Mouse (Mus musculus) heart, embryonic 14.5 days (tissue): ENCODE measurements at regions not wholly inside any gene's neighbourhood (a gene's known extent, or its start where the extent isn't known, plus 50 kb on each side); places are given as distances from the start of the nearest gene placed in this dataset.
"Not testable (repeated sequence)": the region's sequence is repeated elsewhere in the genome, so short reads cannot be mapped to it uniquely, and the experiment has no call there.

Source experiments
- ATAC-seq: fragments of 200-750 bp; cut with Nextera tagmentation; 2 replicates; pipeline ENCODE4 v1.8.0; 2017; ENCODE audit warnings: low read depth, moderate TSS enrichment; ENCODE audit not compliant: insufficient number of reproducible peaks, insufficient read depth, low FRiP score
- H3K27ac ChIP-seq, 2 experiments: fragments of 200-500 bp in 1 of 2; fragments of 300-500 bp in 1 of 2; sonication (generic) in 1 of 2; replicated peaks in 1 of 2; 2 replicates each; pipeline ENCODE4 v1.5.1; 2012 to 2014; ENCODE audit warnings: low read depth in 2 of 2, low read length in 2 of 2, control low read depth in 1 of 2, mild to moderate bottlenecking in 1 of 2, mixed read lengths in 1 of 2; ENCODE audit not compliant: control insufficient read depth in 1 of 2, insufficient read depth in 1 of 2
- H3K27me3 ChIP-seq: fragments of 300-500 bp; sonication (generic); 2 replicates; pipeline ENCODE4 v1.6.1; 2014; ENCODE audit warnings: mild to moderate bottlenecking, low read length, control low read depth; ENCODE audit not compliant: control insufficient read depth, insufficient read depth
- H3K36me3 ChIP-seq: fragments of 300-500 bp; sonication (generic); 2 replicates; pipeline ENCODE4 v1.6.1; 2014; ENCODE audit warnings: mild to moderate bottlenecking, control low read depth, low read length, mixed read lengths; ENCODE audit not compliant: control insufficient read depth, insufficient read depth
- H3K4me1 ChIP-seq, 2 experiments: fragments of 200-500 bp in 1 of 2; fragments of 300-500 bp in 1 of 2; sonication (generic) in 1 of 2; 2 replicates each; pipeline ENCODE4 v1.6.1; 2012 to 2014; ENCODE audit warnings: low read length in 2 of 2, control low read depth in 1 of 2, mixed read lengths in 1 of 2; ENCODE audit not compliant: control insufficient read depth in 2 of 2, insufficient read depth in 2 of 2
- H3K4me2 ChIP-seq: fragments of 300-500 bp; sonication (generic); 2 replicates; pipeline ENCODE4 v1.6.1; 2014; ENCODE audit warnings: mild to moderate bottlenecking, low read length
- H3K4me3 ChIP-seq, 2 experiments: fragments of 200-500 bp in 1 of 2; fragments of 300-500 bp in 1 of 2; sonication (generic) in 1 of 2; 2 replicates each; pipeline ENCODE4 v1.5.1; 2012 to 2014; ENCODE audit warnings: low read length in 2 of 2, mild to moderate bottlenecking in 2 of 2, control low read depth in 1 of 2, low read depth in 1 of 2, moderate library complexity in 1 of 2; ENCODE audit not compliant: control insufficient read depth in 1 of 2, insufficient read depth in 1 of 2
- H3K9ac ChIP-seq: fragments of 300-500 bp; sonication (generic); 2 replicates; pipeline ENCODE4 v1.6.1; 2014; ENCODE audit warnings: mild to moderate bottlenecking, low read length
- H3K9me3 ChIP-seq: fragments of 300-500 bp; sonication (generic); 2 replicates; pipeline ENCODE4 v1.6.1; 2016; ENCODE audit warnings: low read length, control low read depth; ENCODE audit not compliant: control insufficient read depth
- WGBS: fragments of 180-500 bp; shearing (Covaris S2); extraction: QIAGEN DNeasy Blood & Tissue Kit; methylation state at CpG from one replicate; pipeline ENCODE4 v1.1.7; 2014; 5-methylcytosine and 5-hydroxymethylcytosine counted together

GRCm38 (mm10) chr12:115648161-115648560, 399.4 kb upstream of the Zfp386 start:
- not testable (repeated sequence) for H3K9ac ChIP-seq, H3K4me2 ChIP-seq, H3K4me1 ChIP-seq, H3K36me3 ChIP-seq, H3K4me3 ChIP-seq, H3K27ac ChIP-seq, H3K27me3 ChIP-seq, ATAC-seq
- H3K9me3 ChIP-seq: peaks cover 11% of the 10 kb centered on the region; the same call in 1 of the 2 replicates
- WGBS: 77% methylated on average over 2 of the region's 2 CpGs

GRCm38 (mm10) chr12:115655781-115656180, 391.7 kb upstream of the Zfp386 start:
- Histone ChIP-seq H3K9ac (no peak overlapping the region), H3K27ac (no peak overlapping the region), H3K4me2 (no peak overlapping the region), H3K27me3 (no peaks in the 10 kb centered on the region), H3K36me3 (no peaks in the 10 kb centered on the region), H3K9me3 (0 out of 2 replicates have a peak, but pooled peaks cover 10% of the 10 kb centered on the region), H3K4me1 (no peaks in the 10 kb centered on the region), H3K4me3 (no peak overlapping the region)
- 50% methylated on average over 1 of the region's 1 CpGs for WGBS
- ATAC-seq: no peak

- H3K36me3 ChIP-seq, H3K9me3 ChIP-seq, H3K4me2 ChIP-seq, ATAC-seq, H3K4me3 ChIP-seq, H3K27ac ChIP-seq, H3K27me3 ChIP-seq, H3K4me1 ChIP-seq, H3K9ac ChIP-seq: not testable (repeated sequence)
Observed at GRCm38 (mm10) chr12:115664081-115664480, 383.4 kb upstream of the Zfp386 start.

- H3K4me3 ChIP-seq, H3K36me3 ChIP-seq, H3K9ac ChIP-seq, H3K9me3 ChIP-seq, H3K4me1 ChIP-seq, H3K27me3 ChIP-seq, H3K27ac ChIP-seq, H3K4me2 ChIP-seq, ATAC-seq: not testable (repeated sequence)
- WGBS: 59% methylated on average over 3 of the region's 3 CpGs
Observed at GRCm38 (mm10) chr12:115671683-115672082, 375.8 kb upstream of the Zfp386 start.

GRCm38 (mm10) chr12:115691801-115692200, 355.7 kb upstream of the Zfp386 start:
- H3K27ac ChIP-seq: no peak overlapping the region
- H3K4me1 ChIP-seq: no peaks in the 10 kb centered on the region
- no peak overlapping the region for H3K4me3 ChIP-seq
- no peak overlapping the region for H3K4me2 ChIP-seq
- no peak overlapping the region for H3K9ac ChIP-seq
- ATAC-seq: no peak
- no peaks in the 10 kb centered on the region for H3K36me3 ChIP-seq
- no peaks in the 10 kb centered on the region for H3K27me3 ChIP-seq
- WGBS: 64% methylated on average over 1 of the region's 1 CpGs
- H3K9me3 ChIP-seq: 0 out of 2 replicates have a peak, but pooled peaks cover 10% of the 10 kb centered on the region

GRCm38 (mm10) chr12:115709813-115710212, 337.7 kb upstream of the Zfp386 start:
- not testable (repeated sequence) for H3K4me2 ChIP-seq, H3K9ac ChIP-seq, ATAC-seq, H3K9me3 ChIP-seq, H3K36me3 ChIP-seq, H3K27me3 ChIP-seq, H3K4me1 ChIP-seq, H3K27ac ChIP-seq, H3K4me3 ChIP-seq
- 67% methylated on average over 1 of the region's 1 CpGs for WGBS

GRCm38 (mm10) chr12:115742039-115742438, 305.5 kb upstream of the Zfp386 start:
- H3K9ac ChIP-seq, H3K27me3 ChIP-seq, H3K36me3 ChIP-seq, H3K4me3 ChIP-seq, H3K4me1 ChIP-seq, H3K27ac ChIP-seq, H3K4me2 ChIP-seq, H3K9me3 ChIP-seq: not testable (repeated sequence)
- ATAC-seq: peak; percentile 17; the same call in 1 of the 2 replicates
- WGBS: 53% methylated on average over 2 of the region's 6 CpGs

GRCm38 (mm10) chr12:115749586-115749985, 297.9 kb upstream of the Zfp386 start:
- not testable (repeated sequence) for H3K27me3 ChIP-seq, H3K4me2 ChIP-seq, H3K36me3 ChIP-seq, H3K9ac ChIP-seq, H3K9me3 ChIP-seq, H3K27ac ChIP-seq, H3K4me3 ChIP-seq, ATAC-seq, H3K4me1 ChIP-seq
- WGBS: 51% methylated on average over 3 of the region's 3 CpGs
